Mouse (Mus musculus) central nervous system, embryonic 11.5 days (tissue): ENCODE results near the gene Gm20479. TPM values are rescaled to one million over a fixed set of nuclear protein-coding genes. Genes with fewer than 3 reads are reported as not detected.

Experiments
- polyA plus RNA-seq: library from polyadenylated mRNA; depleted of rRNA; stranded (reverse); fragments of >200 nt; gene quantifications from 2 replicates; pipeline ENCODE4 v1.2.3, GENCODE M21; 2012; rRNA removed

Gm20479 gene
- polyA plus RNA-seq: 0.41 and 0.44 TPM in 2 replicates

GRCm38 (mm10) chr7:27356861-27357594 lies at the start of gene Gm20479:
Gene Gm20479, minus strand, starts transcription at chr7:27357419.

DNA sequence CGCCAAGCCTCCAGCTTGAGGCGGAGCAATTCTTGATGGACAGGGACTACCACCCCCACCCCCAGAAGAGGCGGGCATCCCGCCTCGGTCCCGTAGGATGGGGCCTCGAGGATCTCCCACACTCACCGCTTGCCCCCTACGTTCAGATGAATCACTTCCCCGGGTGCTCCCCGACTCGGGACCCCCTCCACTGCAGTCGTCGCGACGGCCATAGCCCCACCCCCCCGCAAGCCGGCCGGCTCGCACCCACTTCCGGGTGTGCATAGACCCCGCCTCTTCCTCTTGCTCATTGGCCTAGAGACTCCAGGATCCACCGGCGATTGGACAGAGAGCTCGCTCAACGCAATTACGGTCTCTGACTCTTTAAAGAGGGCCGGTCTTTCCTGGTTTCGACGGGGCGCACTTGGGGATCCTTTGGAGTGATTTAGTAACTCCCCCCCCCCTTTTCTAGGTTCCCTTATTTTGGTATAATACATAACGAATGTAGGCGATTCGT lies 1.4 kb downstream of the Gm20479 start, which contains the start of gene Shkbp1:
Gene Shkbp1 (minus strand): TSS at position 275 of the 496 bp plus-strand sequence.

GRCm38 (mm10) chr7:27337175-27337853 lies 19.9 kb downstream of the Gm20479 start, which contains the start of gene Ltbp4:
Gene Ltbp4, minus strand, starts transcription at chr7:27337692.

Other genes with a start within 250 kb of the Gm20479 start
- not detected in 2 replicates for gene Cyp2f2, start 237.5 kb downstream of the Gm20479 start, polyA plus RNA-seq
- not detected in 2 replicates for gene Cyp2t4, start 203.7 kb downstream of the Gm20479 start, polyA plus RNA-seq
- gene Egln2, start 190.6 kb downstream of the Gm20479 start, polyA plus RNA-seq: 89.0 and 91.9 TPM in 2 replicates
- gene Rab4b, start 178.5 kb downstream of the Gm20479 start, polyA plus RNA-seq: 55.6 and 59.6 TPM in 2 replicates
- 0.06 and 0.11 TPM in 2 replicates for gene Gm21983, start 176.3 kb downstream of the Gm20479 start, polyA plus RNA-seq
- gene Mia, start 176.3 kb downstream of the Gm20479 start, polyA plus RNA-seq: 3.7 and 8.6 TPM in 2 replicates
- 10.6 and 11.5 TPM in 2 replicates for gene BC024978, start 161.6 kb downstream of the Gm20479 start, polyA plus RNA-seq
- 257 and 374 TPM in 2 replicates for gene Snrpa, start 161.1 kb downstream of the Gm20479 start, polyA plus RNA-seq
- gene Itpkc, start 128.8 kb downstream of the Gm20479 start, polyA plus RNA-seq: 9.9 and 10.1 TPM in 2 replicates
- 28.7 and 30.6 TPM in 2 replicates for gene Coq8b, start 124.4 kb downstream of the Gm20479 start, polyA plus RNA-seq
- 56.4 and 108 TPM in 2 replicates for gene Numbl, start 99.0 kb downstream of the Gm20479 start, polyA plus RNA-seq
- 17.5 and 18.3 TPM in 2 replicates for gene Ltbp4, start 19.7 kb downstream of the Gm20479 start, polyA plus RNA-seq
- gene Shkbp1, start 1.4 kb downstream of the Gm20479 start, polyA plus RNA-seq: 82.6 and 85.8 TPM in 2 replicates
- gene Sptbn4, start 90.3 kb upstream of the Gm20479 start, polyA plus RNA-seq: 1.5 and 1.6 TPM in 2 replicates
- gene Blvrb, start 90.6 kb upstream of the Gm20479 start, polyA plus RNA-seq: 65.2 and 71.6 TPM in 2 replicates
- gene Sertad3, start 116.3 kb upstream of the Gm20479 start, polyA plus RNA-seq: 8.5 and 17.8 TPM in 2 replicates
- 11.8 and 12.2 TPM in 2 replicates for gene Sertad1, start 129.5 kb upstream of the Gm20479 start, polyA plus RNA-seq
- 4.6 and 5.3 TPM in 2 replicates for gene Prx, start 141.9 kb upstream of the Gm20479 start, polyA plus RNA-seq
- 2.3 and 3.4 TPM in 2 replicates for gene Hipk4, start 165.8 kb upstream of the Gm20479 start, polyA plus RNA-seq
- 61.2 and 68.5 TPM in 2 replicates for gene Pld3, start 195.8 kb upstream of the Gm20479 start, polyA plus RNA-seq
- gene 2310022A10Rik, start 195.8 kb upstream of the Gm20479 start, polyA plus RNA-seq: 24.6 and 32.0 TPM in 2 replicates
- gene Akt2, start 234.1 kb upstream of the Gm20479 start, polyA plus RNA-seq: 48.6 and 64.2 TPM in 2 replicates